Mouse (Mus musculus) CH12.LX (cell line): ENCODE results near the gene Gm8113. TPM values are rescaled to one million over a fixed set of nuclear protein-coding genes. Genes with fewer than 3 reads are reported as not detected.
"Not testable (repeated sequence)": the region's sequence is repeated elsewhere in the genome, so short reads cannot be mapped to it uniquely, and the experiment has no call there.

ENCODE experiments used
- DNase-seq: peaks from one replicate; pipeline ENCODE4 v3.0.0-alpha.2; 2013; ENCODE audit errors: extremely low read depth
- H3K27ac ChIP-seq: 2 replicates; pipeline ENCODE4 v1.5.1; 2012; ENCODE audit warnings: low read depth, mild to moderate bottlenecking, control low read depth, moderate library complexity; ENCODE audit not compliant: insufficient read depth
- H3K27me3 ChIP-seq: replicated peaks from 2 replicates; pipeline ENCODE3; 2012; ENCODE audit warnings: inconsistent platforms
- H3K36me3 ChIP-seq, 2 experiments: replicated peaks in 1 of 2; 2 replicates each; pipeline versions ENCODE3 to v1.6.1; 2012; ENCODE audit warnings: inconsistent platforms in 1 of 2, low read length in 1 of 2, mild to moderate bottlenecking in 1 of 2, mixed read lengths in 1 of 2, moderate library complexity in 1 of 2; ENCODE audit not compliant: control insufficient read depth in 1 of 2, insufficient read depth in 1 of 2
- H3K4me1 ChIP-seq, 2 experiments: 2 replicates each; pipeline ENCODE4 v1.6.1; 2012; ENCODE audit warnings: inconsistent platforms in 1 of 2, moderate library complexity in 1 of 2; ENCODE audit not compliant: insufficient read depth in 2 of 2, control insufficient read depth in 1 of 2
- H3K4me2 ChIP-seq: 2 replicates; pipeline ENCODE4 v1.6.1; 2012; ENCODE audit warnings: low read depth, mild to moderate bottlenecking, control low read depth; ENCODE audit not compliant: poor library complexity, insufficient read depth, severe bottlenecking
- H3K4me3 ChIP-seq, 3 experiments: fragments of 150-350 bp in 1 of 3; sonication (generic) in 1 of 3; replicated peaks in 1 of 3; 2 replicates each; pipeline versions ENCODE3 to v1.5.1; 2011 to 2012; ENCODE audit warnings: low read depth in 2 of 3, low read length in 2 of 3, mild to moderate bottlenecking in 2 of 3, moderate library complexity in 2 of 3, control low read depth in 1 of 3, improper control_type of control experiment in 1 of 3, inconsistent platforms in 1 of 3, mixed read lengths in 1 of 3; ENCODE audit not compliant: poor library complexity in 1 of 3
- H3K79me2 ChIP-seq: replicated peaks from 2 replicates; pipeline ENCODE4 v1.6.1; 2012; ENCODE audit warnings: mild to moderate bottlenecking, moderate library complexity; ENCODE audit not compliant: control insufficient read depth, poor library complexity, insufficient read depth, severe bottlenecking; ENCODE audit errors: extremely low read depth
- H3K9ac ChIP-seq: 2 replicates; pipeline ENCODE4 v1.6.1; 2012; ENCODE audit warnings: low read depth, mild to moderate bottlenecking, control low read depth, moderate library complexity; ENCODE audit not compliant: insufficient read depth
- H3K9me3 ChIP-seq: replicated peaks from 2 replicates; pipeline ENCODE3; 2012; ENCODE audit warnings: low read length, inconsistent platforms, mixed read lengths
- dilution Hi-C: fragments of 300-500 bp; cut with MboI; formaldehyde crosslinking; loops from 2 replicates; pipeline ENCODE4 v1.14.3; 2020; ENCODE audit warnings: low sequenced_read_pairs; ENCODE audit not compliant: extremely low pct_unique_long_range_greater_than_20kb, extremely low pct_ligation_motif_present
- in situ Hi-C: fragments of 300-500 bp; cut with MboI; formaldehyde crosslinking; loops from 3 replicates; pipeline ENCODE4 v1.14.3; 2019; ENCODE audit warnings: low sequenced_read_pairs, low pct_ligation_motif_present, low pct_unique_long_range_greater_than_20kb, mixed read lengths
- polyA plus RNA-seq: library from polyadenylated mRNA; unstranded; fragments of >175 nt; gene quantifications from 2 replicates; pipeline ENCODE4 v1.2.1, GENCODE M21; 2012; ENCODE audit warnings: low read depth; ENCODE audit not compliant: insufficient read length
- total RNA-seq, 2 experiments: library from RNA; depleted of rRNA; stranded (reverse); fragments of 300-350 nt in 1 of 2; fragments of >200 nt in 1 of 2; gene quantifications; 2 replicates each; pipeline ENCODE4 v1.2.3; 2012 to 2014

Gene Gm8113
- total and polyA plus RNA-seq, 3 experiments = 0.04 to 0.41 (median 0.38) TPM

GRCm38 (mm10) chr14:43891288-43891687, 33.9 kb upstream of the Gm8113 start:
- dilution Hi-C loops, H3K27ac ChIP-seq, H3K9me3 ChIP-seq, H3K79me2 ChIP-seq, H3K27me3 ChIP-seq, H3K9ac ChIP-seq, H3K36me3 ChIP-seq, H3K4me3 ChIP-seq, DNase-seq, H3K4me2 ChIP-seq, in situ Hi-C loops, H3K4me1 ChIP-seq: not testable (repeated sequence)

- H3K4me3 ChIP-seq, H3K9ac ChIP-seq, H3K4me2 ChIP-seq, H3K27ac ChIP-seq, H3K9me3 ChIP-seq, H3K4me1 ChIP-seq, DNase-seq, in situ Hi-C loops, H3K27me3 ChIP-seq, H3K79me2 ChIP-seq, H3K36me3 ChIP-seq, dilution Hi-C loops: not testable (repeated sequence)
Observed at GRCm38 (mm10) chr14:43895357-43895756, 29.8 kb upstream of the Gm8113 start.

- H3K4me2 ChIP-seq, H3K27me3 ChIP-seq, H3K9me3 ChIP-seq, H3K36me3 ChIP-seq, H3K79me2 ChIP-seq, DNase-seq, H3K9ac ChIP-seq, H3K27ac ChIP-seq, in situ Hi-C loops, H3K4me1 ChIP-seq, dilution Hi-C loops, H3K4me3 ChIP-seq: not testable (repeated sequence)
Observed at GRCm38 (mm10) chr14:43898577-43898976, 26.6 kb upstream of the Gm8113 start.

GRCm38 (mm10) chr14:43918214-43918613, 7.0 kb upstream of the Gm8113 start:
- H3K9me3 ChIP-seq, dilution Hi-C loops, H3K9ac ChIP-seq, H3K4me3 ChIP-seq, DNase-seq, H3K27ac ChIP-seq, H3K4me1 ChIP-seq, H3K36me3 ChIP-seq, H3K27me3 ChIP-seq, H3K4me2 ChIP-seq, H3K79me2 ChIP-seq, in situ Hi-C loops: not testable (repeated sequence)

- H3K4me3 ChIP-seq, H3K79me2 ChIP-seq, H3K4me1 ChIP-seq, dilution Hi-C loops, DNase-seq, H3K9ac ChIP-seq, in situ Hi-C loops, H3K36me3 ChIP-seq, H3K9me3 ChIP-seq, H3K27me3 ChIP-seq, H3K4me2 ChIP-seq, H3K27ac ChIP-seq: not testable (repeated sequence)
Observed at GRCm38 (mm10) chr14:43923459-43923858, 1.7 kb upstream of the Gm8113 start, which contains the start of gene Ear10. Gene Ear10 (minus strand): TSS chr14:43923559.

- in situ Hi-C loops, dilution Hi-C loops: not testable (repeated sequence)
Observed at GRCm38 (mm10) chr14:43925404-43925950, 287 bp downstream of the Gm8113 start.

More at GRCm38 (mm10) chr14:43925404-43925950, 287 bp downstream of the Gm8113 start:
- not testable (repeated sequence) for H3K36me3 ChIP-seq, H3K4me1 ChIP-seq, H3K79me2 ChIP-seq, H3K27ac ChIP-seq, H3K9me3 ChIP-seq, H3K27me3 ChIP-seq
- peak overlapping the region; percentile 37 to 52 (median 44) for H3K4me3 ChIP-seq
- DNase-seq = peak; percentile 10
- peak overlapping the region; percentile 16; the same call in 1 of the 2 replicates for H3K9ac ChIP-seq
- H3K4me2 ChIP-seq = peak overlapping the region; percentile 69
